Mouse (Mus musculus): Measurements from ENCODE around the gene Raf1. TPM values are rescaled to one million over a fixed set of nuclear protein-coding genes. Genes with fewer than 3 reads are reported as not detected.

The Raf1 gene
- polyA plus RNA-seq, 1 experiment: 44.9 TPM

- no peaks in the 10 kb centered on the region for H3K27me3 ChIP-seq (ENCODE audit: control insufficient read depth, insufficient read depth, low read length)
- TF ChIP-seq POLR2A (IDR thresholded peaks at IDR 0.05; ENCODE audit: control insufficient read depth, low read depth, low read length): no peak
- no peak for TF ChIP-seq CTCF (IDR thresholded peaks at IDR 0.05; ENCODE audit: control insufficient read depth, insufficient read depth, insufficient replicate concordance, low read depth, low read length)
- H3K36me3 ChIP-seq (ENCODE audit: control insufficient read depth, insufficient read depth, low read length): no peaks in the 10 kb centered on the region
- H3K4me3 ChIP-seq (ENCODE audit: control insufficient read depth, low read depth, low read length): no peak overlapping the region
- H3K27ac ChIP-seq (ENCODE audit: control insufficient read depth, insufficient read depth, low read depth, low read length): no peak overlapping the region
- H3K4me1 ChIP-seq (ENCODE audit: control insufficient read depth, insufficient read depth, low read length): no peaks in the 10 kb centered on the region
Measured at GRCm38 (mm10) chr6:115594463-115594862, 82.0 kb downstream of the Raf1 start.

GRCm38 (mm10) chr6:115593252-115593651 lies 83.2 kb downstream of the Raf1 start:
- no peaks in the 10 kb centered on the region for H3K27me3 ChIP-seq (ENCODE audit: control insufficient read depth, insufficient read depth, low read length)
- H3K36me3 ChIP-seq (ENCODE audit: control insufficient read depth, insufficient read depth, low read length): no peaks in the 10 kb centered on the region
- no peaks in the 10 kb centered on the region for H3K4me1 ChIP-seq (ENCODE audit: control insufficient read depth, insufficient read depth, low read length)
- no peak overlapping the region for H3K27ac ChIP-seq (ENCODE audit: control insufficient read depth, insufficient read depth, low read depth, low read length)
- TF ChIP-seq POLR2A (IDR thresholded peaks at IDR 0.05; ENCODE audit: control insufficient read depth, low read depth, low read length) (no peak), CTCF (IDR thresholded peaks at IDR 0.05; ENCODE audit: control insufficient read depth, insufficient read depth, insufficient replicate concordance, low read depth, low read length) (no peak)
- no peak overlapping the region for H3K4me3 ChIP-seq (ENCODE audit: control insufficient read depth, low read depth, low read length)

GRCm38 (mm10) chr6:115592458-115592857 lies 84.0 kb downstream of the Raf1 start, which contains the start of gene Mkrn2os:
TSS of gene Mkrn2os (minus strand) at chr6:115592576.
- Histone ChIP-seq H3K27me3 (ENCODE audit: control insufficient read depth, insufficient read depth, low read length) (no peaks in the 10 kb centered on the region), H3K4me1 (ENCODE audit: control insufficient read depth, insufficient read depth, low read length) (no peaks in the 10 kb centered on the region), H3K4me3 (ENCODE audit: control insufficient read depth, low read depth, low read length) (no peak within 1 kb of the TSS), H3K36me3 (ENCODE audit: control insufficient read depth, insufficient read depth, low read length) (no peaks in the 10 kb centered on the region), H3K27ac (ENCODE audit: control insufficient read depth, insufficient read depth, low read depth, low read length) (no peak within 1 kb of the TSS)
- TF ChIP-seq POLR2A (IDR thresholded peaks at IDR 0.05; ENCODE audit: control insufficient read depth, low read depth, low read length) (no peak), CTCF (IDR thresholded peaks at IDR 0.05; ENCODE audit: control insufficient read depth, insufficient read depth, insufficient replicate concordance, low read depth, low read length) (no peak)

GRCm38 (mm10) chr6:115591692-115592359 lies 84.6 kb downstream of the Raf1 start:
- TF ChIP-seq CTCF (IDR thresholded peaks at IDR 0.05; ENCODE audit: control insufficient read depth, insufficient read depth, insufficient replicate concordance, low read depth, low read length) (no peak), POLR2A (IDR thresholded peaks at IDR 0.05; ENCODE audit: control insufficient read depth, low read depth, low read length) (no peak)
- Histone ChIP-seq H3K27me3 (ENCODE audit: control insufficient read depth, insufficient read depth, low read length) (no peaks in the 10 kb centered on the region), H3K4me3 (ENCODE audit: control insufficient read depth, low read depth, low read length) (no peak overlapping the region), H3K4me1 (ENCODE audit: control insufficient read depth, insufficient read depth, low read length) (no peaks in the 10 kb centered on the region), H3K36me3 (ENCODE audit: control insufficient read depth, insufficient read depth, low read length) (no peaks in the 10 kb centered on the region), H3K27ac (ENCODE audit: control insufficient read depth, insufficient read depth, low read depth, low read length) (no peak overlapping the region)

- peaks cover 10% of the 10 kb centered on the region for H3K4me1 ChIP-seq (ENCODE audit: control insufficient read depth, insufficient read depth, low read length)
- H3K27me3 ChIP-seq (ENCODE audit: control insufficient read depth, insufficient read depth, low read length): no peaks in the 10 kb centered on the region
- H3K27ac ChIP-seq (ENCODE audit: control insufficient read depth, insufficient read depth, low read depth, low read length): no peak overlapping the region
- TF ChIP-seq POLR2A (IDR thresholded peaks at IDR 0.05; ENCODE audit: control insufficient read depth, low read depth, low read length) (no peak), CTCF (IDR thresholded peaks at IDR 0.05; ENCODE audit: control insufficient read depth, insufficient read depth, insufficient replicate concordance, low read depth, low read length) (no peak)
- H3K36me3 ChIP-seq (ENCODE audit: control insufficient read depth, insufficient read depth, low read length): no peaks in the 10 kb centered on the region
- no peak overlapping the region for H3K4me3 ChIP-seq (ENCODE audit: control insufficient read depth, low read depth, low read length)
Measured at GRCm38 (mm10) chr6:115586321-115586720, 90.1 kb downstream of the Raf1 start.

GRCm38 (mm10) chr6:115584176-115584575 lies 92.3 kb downstream of the Raf1 start:
- H3K36me3 ChIP-seq (ENCODE audit: control insufficient read depth, insufficient read depth, low read length): no peaks in the 10 kb centered on the region
- H3K27me3 ChIP-seq (ENCODE audit: control insufficient read depth, insufficient read depth, low read length): no peaks in the 10 kb centered on the region
- H3K4me3 ChIP-seq (ENCODE audit: control insufficient read depth, low read depth, low read length): no peak overlapping the region
- TF ChIP-seq POLR2A (IDR thresholded peaks at IDR 0.05; ENCODE audit: control insufficient read depth, low read depth, low read length): no peak
- TF ChIP-seq CTCF (IDR thresholded peaks at IDR 0.05; ENCODE audit: control insufficient read depth, insufficient read depth, insufficient replicate concordance, low read depth, low read length): no peak
- H3K27ac ChIP-seq (ENCODE audit: control insufficient read depth, insufficient read depth, low read depth, low read length): no peak overlapping the region
- H3K4me1 ChIP-seq (ENCODE audit: control insufficient read depth, insufficient read depth, low read length): peaks cover 10% of the 10 kb centered on the region

GRCm38 (mm10) chr6:115583430-115584125 lies 92.9 kb downstream of the Raf1 start:
- TF ChIP-seq POLR2A (IDR thresholded peaks at IDR 0.05; ENCODE audit: control insufficient read depth, low read depth, low read length) (no peak), CTCF (IDR thresholded peaks at IDR 0.05; ENCODE audit: control insufficient read depth, insufficient read depth, insufficient replicate concordance, low read depth, low read length) (no peak)
- H3K27me3 ChIP-seq (ENCODE audit: control insufficient read depth, insufficient read depth, low read length): no peaks in the 10 kb centered on the region
- H3K4me3 ChIP-seq (ENCODE audit: control insufficient read depth, low read depth, low read length): no peak overlapping the region
- H3K4me1 ChIP-seq (ENCODE audit: control insufficient read depth, insufficient read depth, low read length): peaks cover 10% of the 10 kb centered on the region
- H3K27ac ChIP-seq (ENCODE audit: control insufficient read depth, insufficient read depth, low read depth, low read length): no peak overlapping the region
- H3K36me3 ChIP-seq (ENCODE audit: control insufficient read depth, insufficient read depth, low read length): no peaks in the 10 kb centered on the region
